Mouse (Mus musculus) right cerebral cortex, postnatal 36 days (tissue): ENCODE data around the gene Sf3a2.

Experiments
- DNase-seq, 2 experiments: peaks; one replicate each; pipeline ENCODE4 v3.0.0; 2022; ENCODE audit warnings: low spot score in 2 of 2, mixed read lengths in 1 of 2

The Sf3a2 gene

DNA sequence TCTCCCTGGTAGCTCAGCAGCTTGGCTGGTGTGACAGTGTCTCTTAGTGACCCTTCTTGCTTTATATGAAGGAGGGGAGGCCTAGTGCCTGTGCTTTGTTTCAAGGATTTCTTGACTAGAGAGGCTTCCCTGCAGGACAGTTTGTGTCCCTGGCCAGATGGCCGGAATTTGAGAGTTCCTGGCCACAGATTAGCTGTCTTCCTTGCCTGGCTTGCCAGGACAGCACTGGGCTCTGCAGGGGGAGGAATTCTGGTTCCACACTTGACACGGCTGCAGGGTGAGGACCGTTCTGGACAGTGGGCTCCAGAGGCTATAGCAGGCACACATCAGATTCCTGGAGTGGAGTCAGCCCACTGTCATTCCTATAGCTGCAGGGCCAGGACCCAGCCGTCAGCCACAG is 22.3 kb upstream of the Sf3a2 start:
- no peak for DNase-seq

DNA sequence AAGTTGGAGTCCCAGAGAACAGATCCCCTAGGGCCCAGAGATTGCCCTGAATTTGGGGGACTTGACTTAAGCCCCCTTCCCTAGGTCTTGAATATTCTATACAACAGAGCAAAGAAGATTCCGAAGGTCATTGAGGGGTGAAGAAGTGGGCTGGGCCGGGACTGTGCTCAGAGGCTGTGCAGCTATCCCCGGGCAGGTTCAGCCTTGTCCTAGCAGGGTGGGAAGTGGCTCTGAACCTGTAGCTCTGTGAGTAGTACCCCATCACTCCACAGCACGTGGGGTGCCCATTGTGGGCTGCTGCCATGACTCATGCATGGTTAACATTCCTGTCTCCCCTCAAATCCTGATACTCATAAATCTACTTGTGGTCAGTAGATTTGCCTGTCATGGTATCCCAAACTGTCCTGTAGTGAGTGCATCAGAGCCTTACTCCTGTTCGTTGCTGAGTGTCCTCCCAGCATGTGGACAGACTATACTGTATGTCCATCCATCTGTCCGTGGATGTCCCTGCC is 21.6 kb upstream of the Sf3a2 start:
- DNase-seq: no peak

DNA sequence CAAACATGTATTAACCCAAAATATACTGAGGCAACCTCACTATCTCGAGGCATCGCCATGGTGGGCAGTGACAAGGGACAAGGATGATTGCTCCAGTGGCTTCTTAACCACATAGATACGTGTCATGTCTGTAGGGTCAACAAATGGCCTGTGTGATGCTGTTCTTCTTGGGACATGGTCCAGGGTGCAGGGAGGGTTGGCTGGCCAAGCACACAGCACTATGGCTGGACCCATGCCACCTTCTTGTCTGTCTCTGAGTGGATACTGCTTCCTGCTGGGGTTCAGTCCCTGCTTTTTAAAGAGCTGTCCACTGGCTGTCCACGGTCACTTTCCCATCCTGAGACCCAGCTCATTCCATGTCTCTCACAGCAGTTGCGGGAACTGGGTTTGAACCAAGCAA is 20.9 kb upstream of the Sf3a2 start:
- DNase-seq: no peak

DNA sequence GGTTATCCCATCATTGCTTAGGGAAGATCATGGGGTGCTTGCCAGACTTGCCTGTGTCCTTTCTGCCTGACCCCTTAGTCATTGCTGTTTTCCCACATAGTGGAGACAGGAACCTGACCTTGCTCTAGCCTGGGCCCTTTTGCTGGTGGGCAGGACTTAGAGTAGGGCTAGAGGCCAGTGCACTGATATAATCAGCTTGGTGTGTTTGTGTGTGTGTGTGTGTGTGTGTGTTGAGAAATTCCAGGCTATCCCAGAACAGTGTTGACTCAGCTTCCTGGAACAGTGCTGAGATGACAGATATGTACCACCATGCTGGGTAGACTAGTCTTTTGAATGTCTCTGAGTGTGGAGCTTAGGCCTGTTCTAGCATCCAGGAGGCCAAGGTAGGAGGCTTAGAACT is 18.4 kb upstream of the Sf3a2 start:
- no peak for DNase-seq

DNA sequence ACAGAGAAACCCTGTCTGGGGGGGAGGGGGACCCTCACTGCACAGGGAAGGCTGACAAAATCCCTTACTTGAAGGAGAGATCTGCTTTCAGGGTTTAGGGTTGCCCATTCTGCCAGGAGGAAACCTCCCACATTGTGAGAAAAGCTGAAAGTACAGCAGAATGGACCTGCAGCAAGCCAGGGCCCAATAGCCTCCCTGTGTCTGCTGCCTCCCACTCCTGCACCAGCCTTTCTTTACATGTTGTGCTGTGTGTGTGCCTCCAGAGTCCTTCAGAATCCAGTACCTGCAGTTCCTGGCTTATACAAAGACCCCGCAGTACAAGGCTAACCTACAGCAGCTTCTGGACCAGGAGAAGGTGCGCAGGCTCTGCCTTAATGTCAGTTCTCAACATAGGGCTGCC is 13.7 kb upstream of the Sf3a2 start:
- no peak for DNase-seq

DNA sequence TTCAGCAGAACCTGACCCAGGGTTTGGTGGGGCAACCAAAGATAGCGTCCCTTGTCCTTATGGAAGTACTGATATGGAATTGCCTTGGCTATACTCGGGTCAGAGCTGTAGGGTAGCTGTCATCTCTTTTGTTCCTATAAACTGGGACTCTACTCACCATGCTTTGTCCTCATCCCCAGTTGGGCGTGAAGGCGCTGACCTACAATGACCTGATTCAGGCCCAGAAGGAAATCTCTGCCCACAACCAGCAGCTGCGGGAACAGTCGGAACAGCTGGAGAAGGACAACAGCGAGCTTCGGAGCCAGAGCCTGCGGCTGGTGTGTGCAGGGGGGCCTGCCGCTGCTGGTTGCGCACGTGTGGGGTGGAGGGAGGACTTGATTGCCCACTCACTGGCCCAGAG is 13.1 kb upstream of the Sf3a2 start:
- DNase-seq: no peak

DNA sequence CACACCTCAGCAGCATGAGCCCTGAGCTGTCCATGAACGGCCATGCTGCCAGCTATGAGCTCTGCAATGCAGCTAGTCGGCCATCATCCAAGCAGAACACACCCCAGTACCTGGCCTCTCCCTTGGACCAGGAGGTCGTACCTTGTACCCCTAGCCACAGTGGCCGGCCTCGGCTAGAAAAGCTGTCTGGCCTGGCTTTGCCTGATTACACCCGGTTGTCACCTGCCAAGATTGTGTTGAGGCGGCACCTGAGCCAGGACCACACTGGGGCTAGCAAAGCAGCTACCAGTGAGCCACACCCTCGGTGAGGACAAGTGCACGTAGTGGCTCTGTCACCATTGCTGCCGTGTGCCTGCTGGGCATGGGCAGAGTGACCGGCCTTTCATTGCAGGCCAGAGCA is 12.0 kb upstream of the Sf3a2 start:
- DNase-seq: no peak

DNA sequence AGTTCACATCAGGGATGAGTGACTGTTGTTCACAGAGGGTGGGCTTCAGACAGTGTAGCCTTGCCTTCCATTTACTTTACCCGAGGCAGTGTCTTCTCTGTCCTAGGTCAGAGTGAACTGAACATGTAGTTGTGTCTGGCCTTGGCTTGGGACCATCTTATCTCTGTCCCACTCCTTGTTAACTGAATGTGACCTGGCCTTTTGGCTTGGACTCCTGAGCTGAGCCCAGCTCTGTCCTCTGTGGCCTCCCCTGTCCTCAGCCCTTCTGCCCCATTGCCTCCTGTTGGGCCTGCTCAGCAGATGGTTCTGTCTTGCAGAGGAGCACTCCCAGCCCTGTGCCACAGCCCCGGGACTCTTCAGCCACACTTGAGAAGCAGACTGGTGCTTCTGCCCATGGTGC is 10.5 kb upstream of the Sf3a2 start:
- DNase-seq: no peak

DNA sequence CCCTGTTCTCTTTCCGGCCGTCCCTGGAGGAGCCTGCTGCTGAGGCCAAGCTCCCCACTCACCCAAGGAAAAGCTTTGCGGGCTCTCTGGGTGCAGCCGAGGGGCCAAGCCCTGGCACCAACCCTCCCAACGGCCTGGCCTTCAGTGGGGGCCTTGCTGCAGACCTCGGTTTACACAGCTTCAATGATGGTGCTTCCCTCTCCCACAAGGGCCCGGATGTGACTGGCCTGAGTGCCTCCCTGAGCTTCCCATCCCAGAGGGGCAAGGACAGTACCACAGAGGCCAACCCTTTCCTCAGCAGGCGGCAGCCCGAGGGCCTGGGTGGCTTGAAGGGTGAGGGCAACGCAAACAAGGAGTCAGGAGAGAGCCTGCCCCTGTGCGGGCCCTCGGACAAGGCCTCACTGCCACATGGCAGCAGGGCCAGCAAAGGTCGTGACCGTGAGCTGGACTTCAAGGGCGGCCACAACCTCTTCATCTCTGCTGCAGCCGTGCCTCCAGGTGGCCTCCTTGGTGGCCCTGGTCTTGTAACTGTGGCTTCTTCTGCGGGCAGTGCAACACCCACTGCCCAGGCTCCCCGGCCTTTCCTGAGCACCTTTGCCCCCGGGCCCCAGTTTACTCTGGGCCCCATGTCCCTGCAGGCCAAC is 7.1 kb upstream of the Sf3a2 start:
- no peak for DNase-seq

DNA sequence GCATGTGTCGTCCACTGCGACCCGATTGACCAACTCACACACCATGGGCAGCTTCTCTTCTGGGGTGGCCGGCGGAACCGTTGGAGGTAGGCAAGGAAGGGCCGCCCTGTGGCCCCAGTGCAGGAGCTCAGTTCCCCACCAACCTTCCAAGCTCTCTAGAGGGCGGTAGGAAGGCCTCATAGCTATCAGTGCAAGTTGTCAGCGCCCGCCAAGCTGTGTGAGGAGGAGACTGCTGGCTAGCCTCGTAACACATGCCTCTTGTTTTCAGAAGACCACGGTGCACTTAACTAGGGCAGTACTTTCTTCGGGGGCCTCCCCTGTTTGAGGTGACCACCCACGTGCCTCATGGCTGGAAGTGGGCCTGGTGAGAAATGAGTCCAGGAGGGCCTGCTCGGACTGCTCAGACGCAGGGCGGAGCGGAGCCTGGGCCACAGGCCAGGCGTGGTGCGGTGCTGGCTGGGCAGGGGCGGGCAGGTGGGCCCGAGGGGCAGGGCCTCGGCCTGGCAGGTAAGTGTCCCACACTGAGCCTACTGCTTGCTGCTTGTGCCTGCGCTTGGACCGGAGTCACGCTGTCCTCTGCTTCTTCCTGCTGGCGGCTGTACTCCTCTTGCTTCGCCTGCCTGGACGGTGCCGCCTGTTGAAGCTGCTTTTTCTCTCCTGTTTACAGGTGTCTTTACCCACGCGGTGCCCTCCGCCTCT is 6.4 kb upstream of the Sf3a2 start:
- peak in 1 of 2 experiments; percentile 34 for DNase-seq

DNA sequence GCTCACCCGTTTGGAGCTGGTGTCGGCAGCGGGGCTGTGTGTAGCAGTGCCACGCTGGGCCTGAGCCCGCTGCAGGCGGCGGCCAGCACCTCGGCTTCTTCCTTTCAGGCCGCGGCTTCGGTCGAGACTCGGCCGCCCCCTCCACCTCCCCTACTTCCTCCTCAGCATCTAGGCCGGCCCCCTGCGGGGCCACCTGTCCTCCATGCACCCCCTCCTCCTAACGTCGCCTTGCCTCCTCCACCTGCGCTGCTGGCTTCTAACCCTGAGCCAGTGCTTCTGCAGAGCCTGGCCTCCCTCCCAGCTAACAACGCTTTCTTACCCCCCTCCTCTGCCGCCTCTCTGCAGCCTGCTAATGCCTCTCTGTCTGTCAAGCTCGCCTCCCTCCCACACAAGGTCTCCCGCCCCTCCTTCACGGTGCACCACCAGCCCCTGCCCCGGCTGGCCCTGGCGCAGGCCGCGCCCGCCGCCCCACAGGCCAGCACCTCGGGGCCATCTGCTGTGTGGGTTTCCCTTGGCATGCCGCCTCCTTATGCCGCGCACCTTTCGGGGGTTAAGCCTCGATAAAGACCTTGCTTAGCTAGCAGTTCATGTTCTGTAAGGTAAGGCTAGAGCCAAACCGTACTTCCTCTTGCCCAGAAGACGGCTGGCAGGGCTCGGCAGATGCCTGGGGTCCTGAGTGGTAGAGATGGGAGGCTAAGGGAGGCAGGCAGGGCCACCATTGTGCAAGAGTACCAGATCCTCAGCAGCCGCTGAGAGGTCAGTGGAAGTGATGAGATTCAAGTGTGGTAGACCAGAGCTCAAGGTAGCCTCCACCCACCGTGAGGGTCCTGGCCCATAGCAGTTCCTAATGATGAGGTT is 5.6 kb upstream of the Sf3a2 start:
- DNase-seq: no peak

DNA sequence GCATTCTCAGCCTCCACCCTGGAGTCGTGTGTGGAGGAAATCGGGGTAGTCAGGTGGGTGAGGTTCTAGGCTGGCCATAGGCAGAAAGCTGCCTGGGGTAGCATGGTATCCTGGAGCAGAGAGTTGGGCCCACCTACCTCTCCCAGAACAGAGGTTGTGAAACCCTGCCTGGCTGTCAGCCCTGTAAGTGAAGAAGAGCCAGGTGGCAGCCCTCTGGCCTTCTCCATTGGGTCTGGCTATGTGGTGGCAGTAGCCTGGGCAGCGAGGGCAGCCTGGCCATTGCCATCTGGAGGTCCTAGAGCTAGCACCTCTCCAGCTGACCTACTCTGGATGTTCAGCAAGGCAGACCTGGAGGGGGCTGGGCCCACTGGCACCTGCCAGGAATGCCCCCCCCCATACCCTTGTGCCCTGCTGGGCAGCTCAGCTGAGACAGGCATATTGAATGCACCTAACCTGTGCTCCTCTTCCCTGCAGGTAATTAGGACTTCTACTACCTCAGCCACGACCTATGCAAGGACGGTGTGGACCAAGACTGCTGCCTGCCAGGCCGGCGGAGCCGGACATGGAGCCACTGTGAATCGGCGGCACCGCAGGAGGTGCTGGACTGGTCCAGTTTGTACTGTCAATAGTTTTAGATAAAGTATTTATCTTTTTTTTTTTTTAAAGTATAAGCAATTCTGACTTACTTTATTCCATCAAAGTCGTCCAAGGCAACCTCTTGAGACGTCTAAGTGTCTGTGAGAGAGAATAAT is 4.8 kb upstream of the Sf3a2 start:
- no peak for DNase-seq

DNA sequence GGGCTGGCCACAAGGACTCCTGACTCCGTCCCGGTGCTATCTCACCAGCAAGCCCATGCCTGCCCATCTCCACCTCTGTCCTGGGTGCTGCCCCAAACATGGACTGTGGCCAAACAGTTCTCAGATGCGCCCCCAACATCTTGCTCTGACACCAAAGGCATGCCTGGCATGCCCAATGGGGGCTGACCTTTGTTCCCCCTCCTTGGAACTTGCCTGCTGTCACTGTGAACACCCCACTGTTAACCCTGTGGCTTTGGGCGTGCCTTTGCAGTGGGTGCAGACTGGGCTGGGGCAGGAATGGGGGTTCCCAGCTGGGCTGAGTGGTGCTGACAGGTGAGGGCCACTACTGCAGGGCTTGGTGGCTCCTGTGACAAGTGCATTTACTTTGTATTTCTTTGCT is 4.2 kb upstream of the Sf3a2 start:
- DNase-seq: no peak

DNA sequence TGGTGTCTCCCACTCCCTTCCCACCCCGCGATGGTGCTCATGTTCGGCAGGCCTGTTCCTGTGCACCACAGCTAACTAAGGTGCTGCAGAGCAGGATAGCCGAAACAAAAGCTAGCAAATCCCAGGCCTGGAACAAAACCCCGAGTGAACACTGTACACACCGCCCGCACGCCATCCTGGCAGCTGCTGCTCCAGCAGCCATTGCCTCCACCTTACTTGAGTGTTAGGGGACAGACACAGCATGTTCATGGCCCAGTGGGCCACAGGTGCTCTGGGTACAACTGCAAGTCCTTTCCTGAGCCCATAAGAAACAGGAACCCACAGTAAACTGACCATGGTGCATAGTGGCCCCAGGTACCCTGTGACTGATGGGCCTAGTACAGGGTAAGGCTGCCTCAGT is 3.2 kb upstream of the Sf3a2 start:
- DNase-seq: no peak

DNA sequence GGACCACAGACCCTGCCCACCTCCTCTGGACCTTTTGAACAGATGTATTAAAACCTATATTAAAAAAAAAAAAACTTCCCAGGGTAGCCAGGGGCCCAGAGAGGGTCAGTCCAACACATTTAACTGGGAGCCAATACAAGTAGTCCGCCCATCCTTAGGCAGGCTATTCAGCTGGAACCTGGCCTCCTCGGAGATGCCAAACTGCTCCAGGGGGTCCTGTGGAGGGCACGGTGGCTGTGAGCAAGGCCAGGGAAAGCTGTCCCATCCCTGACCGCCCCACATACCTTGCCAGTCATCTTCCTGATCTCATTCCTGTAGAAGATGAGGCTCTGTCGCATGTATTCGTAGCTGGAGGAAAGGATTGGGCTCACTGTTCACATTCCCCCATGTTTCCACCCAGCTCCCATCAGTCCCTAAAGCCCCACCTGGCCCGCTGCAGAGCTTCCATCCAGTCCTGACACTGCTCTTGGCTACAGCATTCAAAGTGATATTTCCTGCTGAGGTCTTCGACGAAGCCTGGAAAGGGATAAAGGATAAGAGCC is 1.6 kb upstream of the Sf3a2 start:
- no peak for DNase-seq

DNA sequence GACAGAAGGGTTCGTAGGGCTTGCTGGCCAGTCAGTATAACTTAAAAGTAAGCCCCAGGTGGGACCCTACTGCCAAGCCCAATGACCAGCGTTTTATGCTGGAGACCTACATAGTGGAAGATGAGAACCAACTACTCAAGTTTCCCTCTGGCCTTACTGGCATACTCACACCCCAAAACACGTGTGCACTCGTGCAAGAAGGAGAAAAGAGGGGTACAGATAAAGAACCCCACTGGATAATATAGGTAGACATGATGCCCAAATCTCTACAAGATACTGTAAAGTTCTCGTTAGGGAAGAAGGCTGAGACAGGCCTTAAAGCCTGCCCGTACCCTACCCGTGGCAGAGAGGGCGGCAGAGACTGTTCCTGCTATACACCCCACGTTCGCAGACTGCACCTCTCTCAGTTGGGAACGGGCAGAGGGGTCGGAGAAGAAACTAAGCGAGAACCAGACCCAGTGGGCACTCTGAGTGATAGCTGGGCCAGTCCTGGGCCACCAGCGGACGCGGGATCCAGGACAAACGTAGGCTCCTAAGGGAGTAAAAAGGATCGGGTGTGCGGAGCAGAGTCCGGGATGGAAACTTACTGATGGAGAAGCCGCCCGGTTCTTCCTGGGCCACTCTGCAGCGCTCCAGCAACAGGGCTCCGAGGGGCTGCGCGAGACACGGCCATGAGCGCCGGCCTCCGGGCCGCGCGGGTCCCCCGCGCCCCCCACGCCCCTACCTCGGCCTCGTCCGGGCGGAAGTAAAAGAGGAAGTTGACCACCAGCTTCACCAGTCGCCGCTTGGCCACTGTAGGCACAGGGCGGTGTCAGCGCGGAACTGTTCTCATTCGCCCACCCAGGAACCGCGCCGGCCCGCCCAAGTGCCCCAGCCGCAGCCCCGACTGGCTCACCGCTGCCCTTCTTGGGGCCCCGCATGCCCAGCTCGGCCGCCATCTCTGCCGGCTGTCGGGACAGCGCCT is 530 bp upstream of the Sf3a2 start:
- no peak for DNase-seq

DNA sequence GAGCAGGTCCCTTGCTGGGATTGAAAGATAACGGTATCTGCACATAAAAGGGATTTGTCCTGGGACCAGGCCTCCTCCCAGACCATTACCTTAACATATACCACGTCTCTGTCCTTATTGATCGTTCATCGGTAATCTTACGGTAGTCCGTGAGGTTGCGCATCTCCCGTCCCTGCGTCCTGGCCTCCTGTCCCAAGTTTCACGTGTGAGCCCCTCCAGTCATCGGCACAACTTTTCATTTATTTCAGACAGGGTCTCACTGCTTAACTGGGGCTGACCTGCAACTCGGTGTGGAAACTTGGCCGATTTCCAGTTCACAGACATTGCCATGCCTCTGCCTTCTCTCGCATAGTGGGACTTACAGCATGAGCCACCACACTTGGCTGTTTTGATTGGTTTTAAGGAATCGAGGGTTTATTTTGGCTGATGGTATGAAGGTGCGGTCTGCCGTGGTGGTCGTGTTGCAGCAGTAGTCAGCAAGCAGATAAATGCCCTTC is 1.1 kb downstream of the Sf3a2 start:
- DNase-seq: no peak

DNA sequence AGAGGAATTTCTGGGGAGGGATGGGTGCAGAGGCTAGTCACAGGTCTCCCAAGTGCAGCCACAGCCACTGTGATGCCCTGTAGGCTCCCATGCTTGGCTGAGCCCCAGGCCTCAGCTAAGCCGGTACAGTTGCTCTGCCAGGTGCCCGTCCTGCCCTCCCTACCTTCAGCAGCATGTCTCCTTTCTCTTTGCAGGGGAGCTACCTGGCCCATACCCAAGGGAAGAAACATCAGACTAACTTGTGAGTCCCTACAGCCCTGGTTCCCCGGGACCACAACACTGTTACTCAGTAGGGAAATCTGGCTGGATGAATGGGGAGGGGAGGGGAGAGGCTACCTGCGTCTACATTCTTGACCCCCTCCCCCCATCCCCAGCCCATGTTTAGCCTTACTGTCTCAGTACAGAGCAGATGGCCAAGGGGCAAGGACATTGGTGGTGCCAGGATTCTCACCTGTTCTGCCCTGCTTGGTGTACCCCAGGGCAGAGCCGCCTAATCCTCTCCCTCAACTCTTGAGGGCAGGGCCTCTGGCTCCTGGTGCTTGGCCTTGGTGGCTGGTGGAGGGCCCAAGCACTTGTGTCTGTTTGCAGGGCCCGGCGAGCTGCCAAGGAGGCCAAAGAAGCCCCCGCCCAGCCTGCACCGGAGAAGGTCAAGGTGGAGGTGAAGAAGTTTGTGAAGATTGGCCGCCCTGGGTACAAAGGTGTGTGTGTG is 4.4 kb downstream of the Sf3a2 start:
- DNase-seq: no peak

DNA sequence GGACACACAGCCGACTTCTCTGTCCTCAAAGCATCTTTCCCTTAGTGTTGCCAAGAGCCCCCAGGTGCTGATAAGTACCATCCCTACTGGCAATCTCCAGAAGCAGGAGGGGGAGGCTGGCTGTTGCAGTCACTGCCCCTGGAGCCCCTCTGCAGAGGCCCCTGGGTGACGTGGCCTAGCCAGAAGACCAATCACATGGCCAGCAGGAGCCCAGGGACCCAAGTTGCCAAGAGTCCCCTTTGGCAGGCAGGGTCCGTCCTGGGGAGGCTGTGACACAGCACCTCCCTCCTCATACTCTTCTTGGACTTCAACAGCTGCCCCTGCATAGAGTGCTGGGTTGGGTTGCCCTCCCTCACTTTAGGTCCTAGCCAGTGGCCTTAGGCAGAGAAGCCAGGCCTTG is 5.0 kb downstream of the Sf3a2 start:
- no peak for DNase-seq

DNA sequence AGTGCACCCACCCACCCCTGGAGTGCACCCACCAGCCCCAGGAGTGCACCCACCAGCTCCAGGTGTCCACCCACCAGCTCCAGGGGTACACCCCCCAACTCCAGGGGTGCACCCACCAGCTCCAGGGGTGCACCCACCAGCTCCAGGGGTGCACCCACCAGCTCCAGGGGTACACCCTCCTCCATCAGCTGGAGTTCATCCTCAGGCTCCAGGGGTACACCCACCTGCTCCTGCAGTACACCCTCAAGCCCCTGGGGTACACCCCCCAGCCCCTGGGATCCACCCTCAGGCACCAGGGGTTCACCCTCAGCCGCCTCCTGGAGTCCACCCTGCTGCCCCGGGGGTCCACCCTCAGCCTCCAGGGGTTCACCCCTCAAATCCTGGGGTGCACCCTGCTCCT is 6.3 kb downstream of the Sf3a2 start:
- DNase-seq: no peak
